Mouse (Mus musculus) heart, embryonic 15.5 days (tissue): ENCODE measurements around the gene Vav2. TPM values are rescaled to one million over a fixed set of nuclear protein-coding genes. Genes with fewer than 3 reads are reported as not detected.

Source experiments
- ATAC-seq: fragments of 200-750 bp; cut with Nextera tagmentation; replicated peaks from 2 replicates; pipeline ENCODE4 v1.8.0; 2017; ENCODE audit warnings: low read depth, moderate TSS enrichment; ENCODE audit not compliant: insufficient number of reproducible peaks, insufficient read depth, low FRiP score
- H3K27ac ChIP-seq: fragments of 300-500 bp; sonication (generic); 2 replicates; pipeline ENCODE4 v1.5.1; 2015; ENCODE audit warnings: mild to moderate bottlenecking, inconsistent platforms
- H3K27me3 ChIP-seq: fragments of 300-500 bp; sonication (generic); 2 replicates; pipeline ENCODE4 v1.6.1; 2015; ENCODE audit warnings: inconsistent platforms
- H3K36me3 ChIP-seq: fragments of 300-500 bp; sonication (generic); 2 replicates; pipeline ENCODE4 v1.6.1; 2015; ENCODE audit warnings: mild to moderate bottlenecking, inconsistent platforms
- H3K4me1 ChIP-seq: fragments of 300-500 bp; sonication (generic); replicated peaks from 2 replicates; pipeline ENCODE4 v1.6.1; 2015; ENCODE audit warnings: inconsistent platforms
- H3K4me2 ChIP-seq: fragments of 300-500 bp; sonication (generic); 2 replicates; pipeline ENCODE4 v1.6.1; 2015; ENCODE audit warnings: inconsistent platforms, mild to moderate bottlenecking, moderate library complexity
- H3K4me3 ChIP-seq: fragments of 300-500 bp; sonication (generic); 2 replicates; pipeline ENCODE4 v1.5.1; 2015; ENCODE audit warnings: mild to moderate bottlenecking, inconsistent platforms
- H3K9ac ChIP-seq: fragments of 300-500 bp; sonication (generic); 2 replicates; pipeline ENCODE4 v1.6.1; 2015; ENCODE audit warnings: mild to moderate bottlenecking, inconsistent platforms
- H3K9me3 ChIP-seq: fragments of 300-500 bp; sonication (generic); replicated peaks from 2 replicates; pipeline ENCODE4 v1.6.1; 2016; ENCODE audit warnings: inconsistent platforms
- WGBS: fragments of 180-500 bp; shearing (Covaris S2); methylation state at CpG from one replicate; pipeline ENCODE4 v1.1.7; 2015; ENCODE audit warnings: mixed read lengths; 5-methylcytosine and 5-hydroxymethylcytosine counted together
- polyA plus RNA-seq: library from polyadenylated mRNA; unstranded; fragments of >200 nt; fragmentation: Nextera tagmentation; extraction: Ambion mirVana; gene quantifications from 2 replicates; pipeline ENCODE4 v1.2.1, GENCODE M21; 2015

The Vav2 gene
- 3.1 and 4.8 TPM in 2 replicates for polyA plus RNA-seq

DNA sequence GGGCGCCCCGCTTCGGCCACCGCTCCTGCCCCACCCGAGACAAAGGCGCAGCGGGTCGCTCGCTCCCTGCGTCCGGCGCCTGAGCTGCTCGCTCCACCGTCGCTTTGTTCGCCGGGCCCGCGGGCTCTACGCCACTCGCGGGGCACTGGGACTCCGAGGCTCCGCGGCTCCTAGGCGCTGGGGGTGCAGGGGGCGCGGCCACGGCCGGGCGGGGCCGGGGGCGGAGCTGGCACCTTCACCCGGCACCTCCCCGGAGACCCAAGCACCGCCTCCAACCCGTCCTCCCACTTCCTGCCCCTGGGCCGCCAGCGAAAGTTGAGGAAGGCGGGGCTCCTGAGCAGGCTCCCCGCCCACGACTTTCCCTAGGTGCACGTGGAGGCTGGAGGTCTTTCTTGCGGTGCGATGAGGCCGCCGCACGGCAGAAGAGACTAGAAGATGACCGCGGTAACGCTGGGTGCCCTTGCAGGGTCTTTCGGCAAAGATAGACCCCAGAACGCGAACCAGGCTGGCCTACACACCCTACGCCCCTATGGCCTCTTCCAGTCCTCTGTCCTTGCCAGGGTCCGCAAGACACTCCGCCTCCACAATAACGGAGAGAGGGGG lies at the start of gene Vav2:
Vav2 (minus strand) TSS at position 179 of the 603 bp plus-strand sequence.
- Histone ChIP-seq H3K36me3 (no peaks in the 10 kb centered on the region), H3K4me3 (peak within 1 kb of the TSS; percentile 89), H3K4me2 (peak within 1 kb of the TSS; percentile 98), H3K9ac (peak within 1 kb of the TSS; percentile 78), H3K27me3 (peaks cover 9% of the 10 kb centered on the region; the same call in 1 of the 2 replicates), H3K4me1 (peaks cover 45% of the 10 kb centered on the region), H3K9me3 (no peaks in the 10 kb centered on the region), H3K27ac (peak within 1 kb of the TSS; percentile 71)
- WGBS, result under 1% methylated on average over 50 of the region's 58 CpGs
- ATAC-seq, result peak; percentile 94

DNA sequence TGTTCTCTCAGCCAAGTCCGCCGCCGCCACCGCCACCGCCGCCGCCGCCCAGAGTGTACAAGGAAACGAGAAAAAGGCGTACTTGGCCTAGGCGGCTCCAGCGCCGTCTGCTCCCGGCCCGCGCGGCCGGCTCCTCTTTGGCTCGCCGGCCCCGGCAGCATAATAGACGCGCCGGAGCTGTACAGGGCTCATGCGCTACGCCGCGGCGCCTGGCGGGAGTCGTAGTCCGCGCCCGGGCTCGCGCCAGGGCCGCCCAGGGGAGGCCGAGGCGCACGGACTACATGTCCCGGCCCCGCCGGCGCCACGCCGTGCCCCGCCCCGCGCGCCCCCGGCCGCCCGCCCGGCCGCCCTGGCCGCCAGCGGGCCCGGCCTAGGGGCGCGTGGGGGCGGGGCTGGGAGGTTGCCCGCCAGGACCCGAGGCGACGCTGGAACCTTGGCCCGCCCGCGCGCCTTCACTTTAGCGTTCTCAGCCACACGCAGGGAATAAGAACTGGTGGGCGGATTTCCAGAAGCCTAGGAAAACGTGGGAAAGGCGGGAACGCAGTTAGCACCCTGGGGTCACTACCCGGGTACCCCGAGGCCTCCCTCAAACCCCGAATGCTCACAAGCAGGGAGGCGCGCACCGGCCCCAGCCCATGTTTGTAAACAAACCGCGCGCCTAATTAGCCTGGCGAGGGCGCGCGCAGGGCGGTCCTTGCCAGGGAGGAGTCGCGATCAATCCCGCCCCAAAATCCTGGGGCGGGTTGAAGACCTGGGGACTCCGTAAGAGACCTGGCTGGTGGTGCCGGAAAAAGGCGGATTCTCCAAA lies 48.9 kb upstream of the Vav2 start:
- Histone ChIP-seq H3K36me3 (no peaks in the 10 kb centered on the region), H3K4me2 (peak overlapping the region; percentile 81), H3K9me3 (no peaks in the 10 kb centered on the region), H3K9ac (peak overlapping the region; percentile 94), H3K4me3 (peak overlapping the region; percentile 76), H3K27ac (peak overlapping the region; percentile 96), H3K27me3 (no peaks in the 10 kb centered on the region), H3K4me1 (peaks cover 42% of the 10 kb centered on the region)
- peak; percentile 98 for ATAC-seq
- under 1% methylated on average over 77 of the region's 96 CpGs for WGBS

DNA sequence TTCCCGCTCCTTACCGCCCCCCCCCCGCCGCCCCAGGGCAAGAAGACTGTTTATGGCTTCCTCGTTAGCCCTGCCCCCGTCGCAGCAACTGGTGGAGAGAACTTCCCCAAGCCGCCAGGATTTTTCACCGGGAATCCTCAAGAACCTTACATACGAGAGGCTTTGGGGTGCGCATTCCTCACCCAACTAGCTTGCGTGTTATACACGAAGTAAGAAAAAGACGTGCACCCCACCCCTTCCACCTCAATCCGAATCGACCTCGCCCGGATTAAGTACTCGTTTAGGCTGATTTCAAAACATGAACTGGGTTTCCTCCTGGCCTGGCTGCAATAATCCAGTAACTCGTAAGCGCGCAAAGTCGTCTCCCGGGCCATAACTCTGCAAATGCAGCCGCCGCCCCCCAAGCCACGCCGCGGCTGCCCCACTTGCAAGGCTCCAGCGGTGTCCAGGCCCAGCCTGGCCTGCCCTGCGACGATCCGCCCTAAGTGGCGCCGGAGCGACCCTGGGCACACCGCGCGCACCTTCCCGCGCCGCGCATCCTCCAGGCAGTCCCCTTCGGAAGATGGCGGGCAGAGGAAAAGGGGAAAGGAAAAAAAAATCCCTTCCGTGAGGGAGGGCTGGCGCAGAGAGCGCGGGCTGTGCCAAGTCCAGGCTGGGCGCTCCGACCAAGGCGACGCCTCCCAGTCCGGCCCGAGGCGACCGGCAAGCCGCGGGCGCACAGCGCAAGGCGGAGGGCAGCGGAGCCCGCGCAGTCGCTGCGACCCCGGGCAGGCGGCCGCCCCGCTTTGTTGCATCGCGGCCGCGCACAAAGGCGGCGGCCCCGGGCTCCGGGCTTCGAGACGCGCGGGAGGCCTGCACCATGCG lies 48.0 kb upstream of the Vav2 start:
- peak; percentile 14 for ATAC-seq
- under 1% methylated on average over 84 of the region's 84 CpGs for WGBS
- Histone ChIP-seq H3K9me3 (no peaks in the 10 kb centered on the region), H3K36me3 (no peaks in the 10 kb centered on the region), H3K4me2 (peak overlapping the region; percentile 81), H3K27ac (peak overlapping the region; percentile 95), H3K4me1 (peaks cover 51% of the 10 kb centered on the region), H3K4me3 (peak overlapping the region; percentile 76), H3K9ac (peak overlapping the region; percentile 94), H3K27me3 (no peaks in the 10 kb centered on the region)

DNA sequence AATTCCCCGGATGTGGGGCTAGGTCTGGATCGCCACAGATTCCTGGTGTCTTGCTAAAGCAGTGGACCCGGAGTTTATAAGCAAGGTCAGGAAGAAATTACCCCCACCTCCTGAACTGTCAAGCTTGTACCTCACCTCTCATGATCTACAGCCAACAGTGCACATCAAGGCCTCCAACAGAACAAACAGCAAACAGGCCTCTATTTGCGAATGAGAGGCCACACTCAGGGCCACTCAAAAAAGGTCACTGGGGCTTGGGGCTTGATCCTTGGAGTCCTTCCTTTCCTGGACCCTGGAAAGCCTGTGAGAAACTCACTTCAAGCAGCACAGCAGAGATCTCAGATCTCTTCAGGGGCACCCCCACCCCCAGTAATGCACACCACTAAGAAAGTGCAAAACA lies 47.1 kb upstream of the Vav2 start:
- no peaks in the 10 kb centered on the region for H3K36me3 ChIP-seq
- peak overlapping the region; percentile 76 for H3K4me3 ChIP-seq
- no peaks in the 10 kb centered on the region for H3K27me3 ChIP-seq
- no peak for ATAC-seq
- H3K9ac ChIP-seq, result peak overlapping the region; percentile 94
- peak overlapping the region; percentile 81 for H3K4me2 ChIP-seq
- no peaks in the 10 kb centered on the region for H3K9me3 ChIP-seq
- H3K4me1 ChIP-seq, result peaks cover 60% of the 10 kb centered on the region
- WGBS, result 23% methylated on average over 4 of the region's 4 CpGs
- peak overlapping the region; percentile 95 for H3K27ac ChIP-seq

DNA sequence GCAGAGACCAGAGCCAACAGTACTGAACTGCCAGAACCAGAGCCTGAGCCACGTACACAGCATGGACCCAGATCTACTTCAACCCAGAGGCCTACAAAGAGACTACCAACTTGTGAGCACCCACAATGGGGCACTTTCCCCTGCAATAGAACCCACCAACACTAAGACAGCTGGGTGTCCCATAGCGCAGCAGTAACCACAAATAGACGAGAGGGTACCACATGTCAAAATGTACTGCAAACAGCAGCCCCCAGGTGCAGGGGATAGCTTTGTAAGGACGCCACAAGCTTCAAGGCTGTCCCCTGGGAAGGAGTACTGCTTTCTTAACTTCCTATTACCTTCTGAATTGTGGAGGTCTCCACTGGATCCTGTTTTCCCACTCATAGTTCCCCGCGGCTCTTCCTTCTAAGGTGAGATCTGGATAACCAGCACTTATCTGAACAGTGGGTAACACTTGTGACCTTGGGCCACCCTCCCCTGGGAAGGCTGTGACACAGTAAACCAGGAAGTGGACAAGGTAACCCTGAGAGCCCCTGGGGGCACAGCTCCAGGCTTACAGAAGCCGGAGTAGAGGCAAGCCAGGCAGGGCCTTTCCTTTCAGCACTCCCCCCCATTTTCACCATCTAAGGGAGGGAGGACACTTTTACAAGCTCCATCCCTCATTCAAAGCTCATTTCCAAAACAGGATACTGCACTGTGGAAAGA lies 46.4 kb upstream of the Vav2 start:
- no peaks in the 10 kb centered on the region for H3K27me3 ChIP-seq
- ATAC-seq, result no peak
- no peaks in the 10 kb centered on the region for H3K36me3 ChIP-seq
- peaks cover 66% of the 10 kb centered on the region for H3K4me1 ChIP-seq
- WGBS, result 46% methylated on average over 7 of the region's 7 CpGs
- H3K27ac ChIP-seq, result peak overlapping the region; percentile 95
- peak overlapping the region; percentile 76 for H3K4me3 ChIP-seq
- peak overlapping the region; percentile 94 for H3K9ac ChIP-seq
- H3K9me3 ChIP-seq, result no peaks in the 10 kb centered on the region
- H3K4me2 ChIP-seq, result peak overlapping the region; percentile 81

DNA sequence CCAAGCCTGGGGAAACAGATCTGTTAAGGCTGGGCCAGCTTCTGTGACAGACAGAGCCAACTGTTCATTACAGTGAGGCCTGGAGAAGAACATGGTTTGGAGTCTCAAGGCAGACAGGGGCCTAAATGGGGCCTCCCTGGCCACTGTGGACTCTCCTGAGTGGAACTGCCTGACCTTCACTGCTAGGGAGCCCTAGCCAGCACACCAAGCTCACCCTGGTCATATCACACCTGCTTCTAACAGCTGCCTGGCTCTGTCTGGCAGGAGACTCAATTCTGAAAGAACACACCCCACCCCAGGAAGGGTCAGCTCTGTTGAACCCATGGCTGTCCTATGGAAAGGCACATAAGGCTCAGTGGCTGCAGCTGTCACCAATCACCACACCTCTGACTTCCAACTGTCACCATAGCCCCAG lies 44.3 kb upstream of the Vav2 start:
- Histone ChIP-seq H3K4me3 (no peak overlapping the region), H3K36me3 (no peaks in the 10 kb centered on the region; the same call in 1 of the 2 replicates), H3K27me3 (no peaks in the 10 kb centered on the region), H3K27ac (no peak overlapping the region), H3K9me3 (no peaks in the 10 kb centered on the region), H3K4me1 (peaks cover 71% of the 10 kb centered on the region), H3K9ac (no peak overlapping the region), H3K4me2 (no peak overlapping the region)
- ATAC-seq, result no peak

DNA sequence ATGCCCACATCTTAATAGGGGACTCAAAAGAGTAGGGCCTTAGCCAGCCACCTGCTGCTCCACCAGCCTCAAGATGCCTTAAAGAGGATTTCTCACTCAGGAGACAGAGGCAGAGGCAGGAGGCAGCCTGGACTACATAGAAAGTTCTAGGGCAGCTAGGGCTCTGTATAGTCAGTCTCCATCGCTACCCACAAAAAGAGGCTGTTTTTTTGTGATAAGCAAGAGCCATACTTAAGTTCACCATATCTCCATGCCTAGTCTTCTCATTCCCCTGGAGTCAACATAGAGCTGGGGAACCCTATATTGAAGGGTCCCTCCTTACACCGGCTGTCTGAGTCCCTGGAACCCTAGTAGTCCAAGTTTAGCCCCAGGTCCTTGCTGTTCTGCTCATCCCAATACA lies 43.7 kb upstream of the Vav2 start:
- WGBS, result 86% methylated on average over 2 of the region's 2 CpGs

DNA sequence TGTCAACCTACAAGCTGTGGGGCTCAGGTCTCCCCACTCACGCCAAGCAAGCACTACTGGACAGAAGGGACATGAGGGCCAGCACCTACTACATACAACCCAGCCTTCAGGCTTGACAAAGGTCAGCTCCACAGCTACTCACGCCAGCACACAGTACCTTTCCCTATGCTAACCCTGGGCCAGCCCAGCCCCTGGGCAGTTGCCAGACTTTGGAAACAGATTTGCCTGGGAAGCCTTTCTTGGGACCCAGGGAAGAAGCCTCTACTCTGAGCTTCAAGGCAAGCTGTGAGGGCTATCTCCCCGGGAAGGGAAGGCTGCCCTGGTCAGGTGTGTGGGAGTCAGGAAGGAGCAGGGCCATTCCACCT lies 43.1 kb upstream of the Vav2 start:
- peaks cover 71% of the 10 kb centered on the region for H3K4me1 ChIP-seq
- no peaks in the 10 kb centered on the region for H3K9me3 ChIP-seq
- no peak for ATAC-seq
- WGBS, result 56% methylated on average over 3 of the region's 3 CpGs
- H3K9ac ChIP-seq, result no peak overlapping the region
- no peak overlapping the region for H3K27ac ChIP-seq
- H3K4me2 ChIP-seq, result no peak overlapping the region
- no peaks in the 10 kb centered on the region; the same call in 1 of the 2 replicates for H3K36me3 ChIP-seq
- no peaks in the 10 kb centered on the region for H3K27me3 ChIP-seq
- H3K4me3 ChIP-seq, result no peak overlapping the region

More for the DNA sequence above, 43.7 kb upstream of the Vav2 start:
- H3K9ac ChIP-seq, result no peak overlapping the region
- H3K4me2 ChIP-seq, result no peak overlapping the region
- no peak overlapping the region for H3K27ac ChIP-seq
- no peak overlapping the region for H3K4me3 ChIP-seq
- H3K36me3 ChIP-seq, result no peaks in the 10 kb centered on the region; the same call in 1 of the 2 replicates
- H3K9me3 ChIP-seq, result no peaks in the 10 kb centered on the region
- H3K27me3 ChIP-seq, result no peaks in the 10 kb centered on the region
- ATAC-seq, result no peak
- H3K4me1 ChIP-seq, result peaks cover 71% of the 10 kb centered on the region

DNA sequence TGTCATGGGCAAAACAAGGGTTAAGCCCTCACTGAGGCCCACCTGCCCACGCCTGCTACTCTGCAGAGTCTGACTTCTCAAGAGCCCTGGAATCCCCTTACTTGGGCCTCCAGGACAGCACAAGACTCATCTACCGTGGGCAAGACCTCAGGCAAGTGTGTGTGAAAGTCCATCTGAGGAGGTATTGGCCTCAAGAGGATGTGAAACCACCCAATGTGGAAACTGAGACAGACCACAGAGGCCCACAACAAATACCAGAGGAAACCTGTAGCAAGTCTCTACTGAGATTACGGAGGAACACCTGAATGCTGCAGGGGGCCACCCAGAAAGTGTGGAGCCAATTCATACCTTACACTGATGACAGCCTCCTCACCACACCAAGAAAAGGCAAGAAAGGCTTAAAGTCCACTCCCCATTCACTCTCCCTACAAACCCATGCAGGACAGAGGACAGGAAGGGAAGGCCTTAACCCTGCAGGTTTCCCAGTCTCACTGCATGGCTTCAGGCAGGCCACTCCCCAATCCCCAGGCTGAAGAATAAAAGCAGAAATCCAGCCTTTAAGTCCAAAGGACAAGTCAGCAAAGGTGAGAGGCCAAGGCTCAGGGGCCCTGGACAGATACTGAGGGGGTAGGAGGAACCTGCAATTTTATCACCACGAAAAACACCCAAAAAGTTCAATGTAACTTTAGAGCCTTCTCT lies 42.6 kb upstream of the Vav2 start:
- no peaks in the 10 kb centered on the region; the same call in 1 of the 2 replicates for H3K36me3 ChIP-seq
- H3K4me2 ChIP-seq, result no peak overlapping the region
- no peak overlapping the region for H3K9ac ChIP-seq
- H3K4me1 ChIP-seq, result peaks cover 70% of the 10 kb centered on the region
- no peaks in the 10 kb centered on the region for H3K9me3 ChIP-seq
- no peaks in the 10 kb centered on the region for H3K27me3 ChIP-seq
- H3K4me3 ChIP-seq, result no peak overlapping the region
- WGBS, result 60% methylated on average over 4 of the region's 4 CpGs
- ATAC-seq, result no peak
- no peak overlapping the region for H3K27ac ChIP-seq

DNA sequence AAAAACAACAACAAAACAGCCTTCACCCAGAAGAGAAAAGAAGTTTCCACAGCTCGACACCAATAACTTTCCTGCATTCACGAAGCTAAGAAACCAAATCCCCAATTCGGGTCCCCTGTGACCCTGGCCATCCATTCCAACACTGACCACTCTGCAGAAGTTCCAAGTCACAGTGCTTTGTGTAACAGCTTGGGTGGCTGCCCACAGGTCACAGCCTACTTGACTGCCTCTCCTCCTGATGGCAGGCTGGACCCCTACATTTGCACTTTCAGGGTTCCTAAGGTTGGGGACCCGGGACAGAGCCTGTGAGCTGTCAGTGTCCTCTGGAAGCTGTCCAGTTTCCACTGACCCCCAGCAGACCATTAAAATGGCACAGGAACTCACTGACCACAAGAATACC lies 36.1 kb upstream of the Vav2 start:
- Histone ChIP-seq H3K27ac (no peak overlapping the region), H3K9me3 (no peaks in the 10 kb centered on the region), H3K4me2 (no peak overlapping the region), H3K9ac (no peak overlapping the region), H3K4me3 (no peak overlapping the region), H3K4me1 (peaks cover 6% of the 10 kb centered on the region), H3K27me3 (no peaks in the 10 kb centered on the region), H3K36me3 (peaks cover 56% of the 10 kb centered on the region)
- 87% methylated on average over 4 of the region's 4 CpGs for WGBS
- ATAC-seq, result no peak
